Mouse (Mus musculus) megakaryocyte, embryonic 14.5 days (primary cell): Measurements from ENCODE around the gene Stx8.

ENCODE experiments used
- FLI1 ChIP-seq: IDR thresholded peaks from 2 replicates; pipeline ENCODE4 v1.6.1; 2012; ENCODE audit warnings: low read length, inconsistent platforms, mixed read lengths
- GATA1 ChIP-seq: IDR thresholded peaks from 3 replicates; pipeline ENCODE4 v1.6.1; 2012; ENCODE audit warnings: mixed read lengths, low read length, inconsistent platforms, borderline replicate concordance

DNA sequence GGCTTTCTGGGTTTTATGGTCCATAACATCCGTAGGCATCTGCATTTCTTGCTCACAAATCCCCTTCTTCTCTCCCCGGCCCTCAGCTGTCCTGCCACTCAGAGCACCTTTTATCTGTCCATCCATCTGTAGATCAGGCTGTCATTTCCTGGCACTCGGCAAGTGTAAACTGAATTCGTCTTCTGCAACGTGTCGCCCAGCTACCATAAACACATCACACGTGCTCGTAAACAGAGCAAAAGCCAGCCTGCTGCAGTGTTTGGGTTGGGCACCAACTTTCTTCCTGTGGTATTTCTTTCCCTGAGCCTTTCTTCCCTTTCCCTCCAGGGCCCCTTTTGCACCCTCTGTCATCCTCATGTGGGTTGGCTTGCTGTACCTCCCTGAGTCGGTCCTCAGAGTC, 169.4 kb downstream of the Stx8 start:
- TF ChIP-seq GATA1: no peak
- TF ChIP-seq FLI1: no peak
